Mouse (Mus musculus): ENCODE data around the gene Ltbr. TPM values are rescaled to one million over a fixed set of nuclear protein-coding genes. Genes with fewer than 3 reads are reported as not detected.

Ltbr gene
- total RNA-seq (2018; cell fraction: chromatin; rRNA removed) = 10 to 100 TPM in 25 of 26 experiments, 1 to 10 TPM in 1; 9.9 to 76.7 (median 35.1) TPM
- total RNA-seq (2018; cell fraction: cytosol; rRNA removed) = 10 to 100 TPM; 42.1 to 80.0 (median 63.8) TPM
- 10 to 100 TPM; 27.8 to 92.3 (median 45.0) TPM for total RNA-seq (2018; cell fraction: nucleus; rRNA removed)
- 54.9 to 70.4 TPM (median 60.9 TPM) in 3 replicates for polyA plus RNA-seq (2018)

DNA sequence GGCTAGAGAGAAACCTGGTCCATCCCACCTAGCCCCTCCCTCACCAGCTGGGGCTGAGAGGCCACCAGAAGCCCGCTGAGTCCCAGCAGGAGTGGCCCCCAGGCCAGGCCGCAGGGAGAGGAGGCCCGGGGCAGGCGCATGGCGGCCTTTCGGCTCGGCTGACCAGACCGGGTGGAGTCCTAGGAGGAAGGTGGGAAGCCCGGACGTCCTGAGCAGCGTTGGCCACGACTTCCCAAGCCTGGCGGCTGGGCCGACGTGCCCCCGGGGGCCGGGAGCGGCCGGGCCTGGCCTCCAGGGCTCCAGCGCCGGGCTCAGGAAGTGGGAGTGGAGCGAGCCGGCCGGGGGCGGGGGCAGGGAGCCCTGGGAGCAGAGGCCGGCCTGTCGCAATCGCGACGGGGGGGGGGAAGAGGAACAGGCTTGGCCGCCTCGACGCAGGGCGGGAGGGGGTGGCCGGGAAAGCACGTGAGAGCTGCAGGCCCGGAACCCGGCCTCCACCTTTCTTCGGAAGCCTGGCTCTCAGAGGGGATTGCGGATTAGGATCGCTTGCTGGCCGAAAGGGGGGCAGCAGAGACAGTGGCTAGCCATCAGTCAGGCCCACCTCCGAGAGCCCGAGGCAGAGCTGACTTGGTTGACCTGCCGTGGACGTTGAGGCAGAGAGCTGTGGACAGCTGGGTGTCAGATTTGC is at the start of gene Ltbr:
TSS of gene Ltbr (minus strand) at position 340 of the 685 bp plus-strand sequence.
- Histone ChIP-seq H3K79me2 (ENCODE audit: inconsistent target) (peaks cover 22% of the 10 kb centered on the region), H3K27ac (peak within 1 kb of the TSS; percentile 87), H3K4me3 (ENCODE audit: inconsistent target) (peak within 1 kb of the TSS; percentile 69), H3K36me3 (ENCODE audit: inconsistent target) (peaks cover 34% of the 10 kb centered on the region)
- WGBS (ENCODE audit: missing documents) = under 1% methylated on average over 44 of the region's 46 CpGs

DNA sequence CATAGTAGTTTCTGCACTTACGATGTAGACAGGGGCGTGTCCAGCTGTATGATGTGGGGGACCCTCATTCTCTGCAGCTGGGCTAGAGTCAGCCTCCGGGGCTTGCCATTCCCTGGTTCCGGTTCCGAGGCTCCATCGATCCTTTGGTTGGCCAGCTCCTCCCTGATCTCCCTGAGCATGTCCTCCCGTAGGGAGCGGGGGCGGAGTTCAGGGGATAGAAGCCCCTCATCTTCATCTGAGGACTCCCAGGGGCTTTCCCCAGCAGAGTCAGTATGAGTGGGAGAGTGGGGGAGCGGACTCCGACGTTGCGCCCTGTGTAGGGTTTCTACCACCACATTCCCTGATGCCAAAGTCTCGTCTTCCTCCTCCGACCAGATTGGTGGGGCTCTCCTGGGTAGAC is 49.3 kb upstream of the Ltbr start:
- WGBS (ENCODE audit: missing documents) = 95% methylated on average over 11 of the region's 15 CpGs
- H3K4me3 ChIP-seq (ENCODE audit: inconsistent target) = no peak overlapping the region
- H3K79me2 ChIP-seq (ENCODE audit: inconsistent target) = peaks cover 14% of the 10 kb centered on the region; the same call in 1 of the 2 replicates
- no peak overlapping the region for H3K27ac ChIP-seq
- peaks cover 35% of the 10 kb centered on the region for H3K36me3 ChIP-seq (ENCODE audit: inconsistent target)

DNA sequence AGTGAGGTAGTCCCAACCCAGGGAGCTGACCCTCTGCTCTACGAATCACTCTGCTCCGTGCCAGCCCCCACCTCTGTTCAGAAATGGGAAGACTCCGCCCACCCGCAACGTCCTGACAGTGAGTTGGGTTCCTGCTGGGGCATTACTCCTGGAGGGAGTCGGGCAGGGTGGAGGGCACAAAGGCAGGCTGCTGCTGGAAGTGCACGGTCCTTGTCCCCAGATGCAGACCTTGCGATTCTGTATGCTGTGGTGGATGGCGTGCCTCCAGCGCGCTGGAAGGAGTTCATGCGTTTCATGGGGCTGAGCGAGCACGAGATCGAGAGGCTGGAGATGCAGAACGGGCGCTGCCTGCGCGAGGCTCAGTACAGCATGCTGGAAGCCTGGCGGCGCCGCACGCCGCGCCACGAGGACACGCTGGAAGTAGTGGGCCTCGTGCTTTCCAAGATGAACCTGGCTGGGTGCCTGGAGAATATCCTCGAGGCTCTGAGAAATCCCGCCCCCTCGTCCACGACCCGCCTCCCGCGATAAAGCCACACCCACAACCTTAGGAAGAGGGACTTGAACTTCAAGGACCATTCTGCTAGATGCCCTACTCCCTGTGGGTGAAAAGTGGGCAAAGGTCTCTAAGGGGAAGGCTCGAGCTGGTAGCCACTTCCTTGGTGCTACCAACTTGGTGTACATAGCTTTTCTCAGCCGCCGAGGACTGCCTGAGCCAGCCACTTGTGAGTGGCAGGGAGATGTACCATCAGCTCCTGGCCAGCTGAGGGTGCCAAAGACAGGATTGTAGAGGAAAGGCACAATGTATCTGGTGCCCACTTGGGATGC is 48.0 kb upstream of the Ltbr start:
- 87% methylated on average over 26 of the region's 38 CpGs for WGBS (ENCODE audit: missing documents)
- Histone ChIP-seq H3K27ac (no peak overlapping the region), H3K79me2 (ENCODE audit: inconsistent target) (peaks cover 27% of the 10 kb centered on the region), H3K4me3 (ENCODE audit: inconsistent target) (no peak overlapping the region), H3K36me3 (ENCODE audit: inconsistent target) (peaks cover 46% of the 10 kb centered on the region)

DNA sequence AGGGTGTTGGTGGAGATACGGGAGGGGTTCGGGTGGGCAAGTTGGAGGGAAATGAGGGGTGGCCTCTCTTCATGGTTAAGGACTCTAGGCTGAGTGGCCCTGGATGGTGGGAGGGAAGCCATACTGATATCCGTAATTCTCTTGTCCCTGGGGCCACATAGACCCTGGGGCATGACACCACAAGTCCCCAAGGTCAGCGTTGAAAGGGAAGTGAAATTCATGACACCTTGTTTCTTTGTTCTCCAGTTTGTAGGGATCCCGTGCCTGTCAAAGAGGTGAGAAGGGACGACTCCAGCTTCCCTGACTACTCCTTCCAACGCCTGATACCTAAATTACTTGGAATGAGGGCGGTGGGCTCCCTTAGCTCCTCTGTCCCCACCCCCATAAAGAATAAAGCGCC is 47.2 kb upstream of the Ltbr start:
- Histone ChIP-seq H3K27ac (no peak overlapping the region), H3K4me3 (ENCODE audit: inconsistent target) (no peak overlapping the region), H3K79me2 (ENCODE audit: inconsistent target) (peaks cover 35% of the 10 kb centered on the region), H3K36me3 (ENCODE audit: inconsistent target) (peaks cover 46% of the 10 kb centered on the region)
- whole genome bisulfite sequencing (ENCODE audit: missing documents) = 57% methylated on average over 4 of the region's 9 CpGs

DNA sequence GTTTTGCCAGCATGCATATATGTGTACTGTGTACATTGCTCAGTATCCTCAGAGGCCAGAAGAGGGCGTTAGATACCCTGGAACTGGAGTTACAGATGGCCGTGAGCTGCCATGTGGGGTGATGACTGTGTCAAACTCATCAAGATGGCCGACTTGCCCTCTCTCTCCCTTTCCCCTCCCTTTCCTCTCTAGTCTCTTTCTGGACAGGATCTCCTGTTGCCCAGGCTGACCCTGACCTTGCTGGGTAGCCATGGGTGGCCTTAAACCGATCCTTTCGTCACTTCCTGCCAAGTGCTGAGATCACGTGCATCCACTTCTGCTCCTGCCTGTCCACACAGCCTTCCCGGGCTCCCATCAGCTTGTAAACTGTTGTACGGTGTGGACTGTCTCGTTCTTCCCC is 46.3 kb upstream of the Ltbr start:
- WGBS (ENCODE audit: missing documents) = 43% methylated on average over 6 of the region's 9 CpGs
- peaks cover 44% of the 10 kb centered on the region for H3K79me2 ChIP-seq (ENCODE audit: inconsistent target)
- H3K27ac ChIP-seq = peak overlapping the region; percentile 32; the same call in 1 of the 2 replicates
- peaks cover 46% of the 10 kb centered on the region for H3K36me3 ChIP-seq (ENCODE audit: inconsistent target)
- H3K4me3 ChIP-seq (ENCODE audit: inconsistent target) = no peak overlapping the region

DNA sequence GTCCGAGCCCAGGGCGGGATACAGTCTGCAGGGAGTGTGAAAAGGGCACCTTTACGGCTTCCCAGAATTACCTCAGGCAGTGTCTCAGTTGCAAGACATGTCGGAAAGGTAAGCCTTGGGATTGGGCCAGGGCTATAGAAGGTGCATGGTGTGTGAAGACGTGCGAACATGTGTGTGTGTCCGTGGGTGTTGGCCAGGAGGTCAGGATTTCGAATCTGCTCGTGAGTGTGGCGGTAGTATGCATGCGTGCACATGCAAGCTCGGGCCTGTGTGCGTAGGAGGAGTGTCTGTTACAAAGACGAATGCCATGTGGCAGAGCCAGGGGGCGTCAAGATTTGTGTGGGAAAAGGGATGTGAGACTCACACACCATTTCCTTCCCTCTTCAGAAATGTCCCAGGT is 43.6 kb upstream of the Ltbr start:
- Histone ChIP-seq H3K27ac (no peak overlapping the region), H3K4me3 (ENCODE audit: inconsistent target) (no peak overlapping the region), H3K79me2 (ENCODE audit: inconsistent target) (peaks cover 70% of the 10 kb centered on the region), H3K36me3 (ENCODE audit: inconsistent target) (peaks cover 39% of the 10 kb centered on the region)
- WGBS (ENCODE audit: missing documents) = 85% methylated on average over 15 of the region's 15 CpGs

DNA sequence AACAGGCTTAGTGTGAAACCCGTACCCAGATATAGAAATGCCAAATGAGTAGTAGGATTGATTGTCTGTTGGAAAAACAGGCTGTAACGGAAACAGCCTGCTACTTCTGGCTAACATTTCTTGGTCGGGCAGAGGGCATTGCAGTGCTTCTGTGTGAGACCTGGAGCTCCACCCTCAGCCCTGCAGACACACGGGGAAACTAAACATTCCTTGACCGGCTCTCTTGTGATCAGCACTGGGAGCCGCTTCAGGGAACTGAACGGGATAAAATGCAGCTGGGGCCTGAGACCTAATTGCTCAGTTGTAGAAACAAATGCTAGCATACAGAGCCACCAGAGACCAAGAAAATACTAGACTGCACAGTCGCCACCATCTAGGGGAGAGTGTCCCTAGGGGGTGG is 42.6 kb upstream of the Ltbr start:
- peaks cover 30% of the 10 kb centered on the region for H3K36me3 ChIP-seq (ENCODE audit: inconsistent target)
- H3K4me3 ChIP-seq (ENCODE audit: inconsistent target) = no peak overlapping the region
- H3K27ac ChIP-seq = no peak overlapping the region
- H3K79me2 ChIP-seq (ENCODE audit: inconsistent target) = peaks cover 81% of the 10 kb centered on the region
- WGBS (ENCODE audit: missing documents) = 93% methylated on average over 8 of the region's 8 CpGs

DNA sequence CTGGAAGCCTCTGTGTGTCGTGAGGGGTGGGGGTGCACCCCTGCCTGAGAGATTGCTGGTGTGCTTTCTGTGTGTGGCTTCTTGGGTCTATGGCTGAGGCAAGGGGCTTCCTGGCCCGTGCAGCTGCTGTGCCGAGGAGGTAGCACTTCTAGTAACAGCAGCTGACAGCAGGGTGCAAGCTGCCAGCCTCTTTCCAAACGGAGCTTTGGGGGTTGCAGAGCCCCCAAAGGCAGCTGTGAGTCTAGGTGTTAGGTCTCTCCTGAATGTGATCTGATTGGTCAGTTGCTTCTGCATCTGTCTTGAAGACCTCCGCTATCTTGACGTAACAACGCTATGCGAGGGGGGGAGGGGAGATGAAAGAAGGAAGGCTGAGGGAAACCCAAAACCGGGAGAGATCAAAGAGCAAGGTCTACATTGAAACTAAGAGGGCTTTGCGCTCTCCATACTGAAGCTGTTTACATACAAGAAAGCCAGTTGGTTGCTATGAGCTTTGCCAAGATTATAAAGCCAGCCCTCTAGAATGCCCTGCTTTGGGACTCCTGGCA is 41.6 kb upstream of the Ltbr start:
- peaks cover 91% of the 10 kb centered on the region for H3K79me2 ChIP-seq (ENCODE audit: inconsistent target)
- peaks cover 25% of the 10 kb centered on the region for H3K36me3 ChIP-seq (ENCODE audit: inconsistent target)
- H3K4me3 ChIP-seq (ENCODE audit: inconsistent target) = peak overlapping the region; percentile 2; the same call in 1 of the 2 replicates
- 31% methylated on average over 9 of the region's 10 CpGs for WGBS (ENCODE audit: missing documents)
- H3K27ac ChIP-seq = peak overlapping the region; percentile 98

DNA sequence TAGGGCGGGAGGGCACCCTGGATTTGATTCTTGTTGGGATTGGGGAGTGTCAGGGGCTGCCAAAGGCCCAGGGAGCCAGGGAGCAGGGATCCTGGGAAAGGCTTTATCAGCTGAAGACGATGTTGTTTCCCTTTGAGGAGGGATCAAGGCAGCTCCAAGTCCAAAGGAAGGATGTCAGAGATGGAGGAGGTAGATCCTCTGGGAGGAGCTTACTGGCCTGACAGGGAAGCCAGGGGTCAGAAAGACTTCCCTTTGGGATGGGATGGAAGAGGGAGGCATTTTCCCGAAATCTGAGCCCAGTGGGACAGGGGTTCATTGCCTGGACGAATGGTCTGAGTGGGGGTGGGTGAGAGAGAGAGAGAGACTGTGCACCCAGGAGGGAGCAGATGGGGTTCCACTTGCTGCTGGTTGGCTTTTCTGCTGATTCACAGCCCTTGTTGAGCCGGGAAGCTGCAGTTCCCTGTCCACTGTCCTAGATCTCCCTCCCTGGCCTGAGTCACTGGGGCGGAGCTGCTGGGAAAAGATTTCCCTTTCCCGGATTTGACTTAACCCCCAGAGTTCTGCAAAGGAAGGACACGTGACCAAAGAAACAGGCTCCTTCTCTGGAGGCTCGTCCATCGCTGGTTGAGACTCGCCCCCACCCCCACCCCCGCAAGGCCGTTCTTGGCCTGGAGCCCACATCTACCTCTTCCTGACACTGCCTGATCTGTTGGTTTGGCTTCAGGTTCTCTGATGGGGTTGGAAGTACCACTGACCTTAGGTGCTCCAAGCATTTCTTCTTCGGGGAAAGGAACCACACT is 40.9 kb upstream of the Ltbr start:
- 15% methylated on average over 12 of the region's 14 CpGs for WGBS (ENCODE audit: missing documents)

DNA sequence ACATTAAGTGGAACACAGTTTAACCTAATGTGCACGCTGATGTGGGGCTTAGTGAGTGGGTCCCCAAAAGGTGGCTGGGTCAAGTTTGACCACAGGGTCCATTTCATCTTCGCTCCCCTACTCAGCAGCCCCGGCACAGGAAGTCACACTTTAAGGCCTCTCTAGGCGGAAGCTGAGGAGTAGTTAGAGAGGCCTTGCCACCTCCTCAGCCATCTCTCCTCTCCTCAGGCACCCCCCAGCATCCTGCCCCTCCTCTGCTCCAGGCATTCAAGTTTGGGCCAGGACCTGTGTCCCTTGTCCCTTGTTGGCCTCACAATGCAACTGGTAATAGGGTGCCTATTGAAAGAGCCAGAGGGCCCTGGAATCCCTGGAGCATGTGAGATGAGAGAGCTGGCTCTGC is 40.0 kb upstream of the Ltbr start:
- peak overlapping the region; percentile 2; the same call in 1 of the 2 replicates for H3K4me3 ChIP-seq (ENCODE audit: inconsistent target)
- 14% methylated on average over 4 of the region's 4 CpGs for WGBS (ENCODE audit: missing documents)
- peaks cover 94% of the 10 kb centered on the region for H3K79me2 ChIP-seq (ENCODE audit: inconsistent target)
- peak overlapping the region; percentile 98 for H3K27ac ChIP-seq
- H3K36me3 ChIP-seq (ENCODE audit: inconsistent target) = peaks cover 17% of the 10 kb centered on the region

More for the DNA sequence above, 40.9 kb upstream of the Ltbr start:
- H3K27ac ChIP-seq = peak overlapping the region; percentile 98
- peak overlapping the region; percentile 2; the same call in 1 of the 2 replicates for H3K4me3 ChIP-seq (ENCODE audit: inconsistent target)
- H3K79me2 ChIP-seq (ENCODE audit: inconsistent target) = peaks cover 98% of the 10 kb centered on the region
- peaks cover 25% of the 10 kb centered on the region for H3K36me3 ChIP-seq (ENCODE audit: inconsistent target)

DNA sequence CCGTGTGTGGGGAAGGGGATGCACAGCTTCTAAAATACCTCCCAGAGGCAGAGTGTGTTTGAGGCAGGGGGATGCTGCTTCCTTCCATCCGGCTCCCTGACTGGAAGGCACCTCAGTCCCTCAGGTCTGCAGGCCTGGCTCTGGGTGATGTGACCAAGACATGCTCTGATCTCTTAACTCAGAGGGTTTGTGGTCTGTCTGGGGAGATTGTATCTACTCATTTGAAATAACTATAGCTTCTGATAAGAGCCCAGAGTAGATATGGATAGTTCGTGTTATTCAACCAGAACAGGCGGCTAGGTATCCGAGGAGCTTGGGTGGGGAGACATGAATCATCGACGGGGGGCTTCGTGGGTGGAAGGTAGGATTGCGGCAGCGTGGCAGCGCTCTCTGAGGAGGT is 39.5 kb upstream of the Ltbr start:
- WGBS (ENCODE audit: missing documents) = 32% methylated on average over 11 of the region's 11 CpGs
- H3K79me2 ChIP-seq (ENCODE audit: inconsistent target) = peaks cover 90% of the 10 kb centered on the region
- peaks cover 13% of the 10 kb centered on the region for H3K36me3 ChIP-seq (ENCODE audit: inconsistent target)
- H3K27ac ChIP-seq = peak overlapping the region; percentile 98
- H3K4me3 ChIP-seq (ENCODE audit: inconsistent target) = peak overlapping the region; percentile 2; the same call in 1 of the 2 replicates

DNA sequence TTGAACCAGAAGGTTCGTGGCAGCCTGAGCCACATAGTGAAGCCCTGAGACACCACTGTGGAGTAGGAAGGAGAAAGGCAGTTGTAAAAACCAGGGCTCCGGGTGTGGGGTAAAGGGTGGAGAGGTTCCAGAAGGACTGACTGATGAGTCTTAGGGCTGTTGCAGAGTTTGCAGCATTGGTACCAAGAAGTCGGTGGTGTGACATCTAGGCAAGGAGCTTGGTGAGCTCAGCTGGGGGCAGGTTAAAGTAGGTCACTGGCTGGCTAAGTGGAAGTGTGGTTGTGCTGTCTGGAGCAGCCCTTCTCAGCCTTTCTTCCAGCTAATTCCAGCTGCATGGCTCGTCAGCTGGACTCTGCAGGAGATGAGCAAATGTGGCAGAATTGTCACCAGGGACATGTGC is 39.1 kb upstream of the Ltbr start:
- Histone ChIP-seq H3K27ac (peak overlapping the region; percentile 98), H3K79me2 (ENCODE audit: inconsistent target) (peaks cover 86% of the 10 kb centered on the region), H3K36me3 (ENCODE audit: inconsistent target) (peaks cover 8% of the 10 kb centered on the region), H3K4me3 (ENCODE audit: inconsistent target) (peak overlapping the region; percentile 2; the same call in 1 of the 2 replicates)
- WGBS (ENCODE audit: missing documents) = 31% methylated on average over 4 of the region's 4 CpGs

DNA sequence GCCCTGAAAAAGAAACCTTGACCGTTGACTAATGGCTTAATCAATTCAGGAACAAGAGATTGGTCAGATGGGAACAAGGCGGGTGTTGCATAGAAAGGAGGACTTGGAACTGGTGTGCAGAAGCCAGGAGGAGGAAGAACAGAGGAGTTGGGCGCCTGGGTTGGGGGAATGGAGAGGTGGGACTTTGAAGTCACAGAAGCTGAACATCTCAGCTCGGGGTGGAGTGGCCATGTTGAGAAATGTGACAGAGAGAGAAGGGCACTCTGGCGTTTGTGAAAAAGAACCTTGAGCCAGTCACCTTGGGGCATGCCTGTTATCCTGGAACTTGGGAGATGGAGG is 38.3 kb upstream of the Ltbr start:
- WGBS (ENCODE audit: missing documents) = 10% methylated on average over 5 of the region's 5 CpGs
- Histone ChIP-seq H3K27ac (peak overlapping the region; percentile 98), H3K4me3 (ENCODE audit: inconsistent target) (peak overlapping the region; percentile 98), H3K36me3 (ENCODE audit: inconsistent target) (peaks cover under 1% of the 10 kb centered on the region; the same call in 1 of the 2 replicates), H3K79me2 (ENCODE audit: inconsistent target) (peaks cover 78% of the 10 kb centered on the region)

All from macrophage (primary cell).